Mouse (Mus musculus) activated CD4-positive, CD25-positive, alpha-beta regulatory T cell, adult 4 months (primary cell): ENCODE measurements at regions not wholly inside any gene's neighbourhood (a gene's known extent, or its start where the extent isn't known, plus 50 kb on each side); places are given as distances from the start of the nearest gene placed in this dataset.

ENCODE experiments used
- ATAC-seq: one replicate; pipeline ENCODE4 v1.8.0; 2017

GRCm38 (mm10) chr17:45928903-45929477 lies 103.2 kb downstream of the Vegfa start:
- ATAC-seq, result no peak

DNA sequence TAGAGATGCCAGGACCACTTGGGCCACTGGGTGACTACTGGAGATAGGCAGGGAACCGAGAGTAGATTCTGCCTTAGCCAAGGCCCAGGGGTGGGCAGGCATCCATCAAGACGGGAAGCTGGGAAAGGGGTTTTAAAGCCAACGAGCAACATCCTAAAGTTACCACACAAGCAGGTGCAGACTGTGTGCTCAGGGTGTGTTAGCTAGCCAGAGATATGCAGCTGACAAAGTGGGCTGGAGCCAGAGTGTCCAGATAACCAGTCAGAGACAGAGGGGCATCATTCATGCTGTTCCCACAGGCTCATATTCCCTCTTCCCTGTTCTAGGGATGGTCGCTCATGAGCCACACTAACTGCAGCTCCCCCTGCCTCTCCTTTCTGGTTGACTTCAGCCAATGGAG lies 104.2 kb downstream of the Vegfa start:
- no peak for ATAC-seq

DNA sequence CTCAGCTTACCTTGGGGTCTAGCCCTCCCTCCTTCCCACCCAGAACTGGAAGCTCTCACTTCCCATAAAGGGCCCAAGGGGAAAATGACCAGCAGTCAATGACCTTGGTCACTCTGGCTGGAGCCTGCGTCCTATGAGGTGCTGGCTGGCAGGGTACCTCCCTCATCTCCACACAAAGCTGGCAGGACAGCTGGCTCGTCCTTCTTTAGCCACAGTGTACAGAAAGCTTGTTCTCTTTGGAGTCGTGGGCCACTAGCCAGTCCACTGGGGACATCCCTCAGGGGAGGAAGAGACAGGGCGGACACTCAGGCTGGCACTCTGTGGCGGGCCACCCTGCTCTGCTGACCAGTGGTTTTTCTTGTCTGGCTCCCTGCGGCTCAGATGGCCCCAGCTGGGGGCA lies 106.3 kb downstream of the Vegfa start:
- ATAC-seq, result no peak

DNA sequence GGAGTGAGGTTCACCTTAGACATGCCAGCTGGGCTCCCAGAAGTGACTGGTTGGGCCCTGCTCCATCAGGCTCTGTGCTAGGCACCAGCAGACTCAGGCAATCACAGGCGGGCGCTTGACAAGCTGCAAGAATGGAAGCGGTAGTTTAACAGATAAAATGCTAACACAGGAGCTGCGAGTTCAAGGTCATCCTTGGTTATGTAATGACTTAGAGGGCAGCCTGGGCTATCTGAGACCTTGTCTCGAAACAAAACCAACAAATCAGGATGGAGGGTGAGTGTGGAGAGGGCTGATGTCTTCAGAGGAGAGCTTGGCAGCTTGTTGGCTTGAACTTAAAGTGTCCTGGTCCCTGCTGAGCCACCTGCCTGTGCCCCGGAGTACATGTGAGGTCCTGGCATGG lies 107.6 kb downstream of the Vegfa start:
- ATAC-seq, result no peak

GRCm38 (mm10) chr17:45923217-45923730 lies 108.9 kb downstream of the Vegfa start:
- no peak for ATAC-seq

GRCm38 (mm10) chr17:45917647-45918046 lies 114.5 kb downstream of the Vegfa start:
- no peak for ATAC-seq

DNA sequence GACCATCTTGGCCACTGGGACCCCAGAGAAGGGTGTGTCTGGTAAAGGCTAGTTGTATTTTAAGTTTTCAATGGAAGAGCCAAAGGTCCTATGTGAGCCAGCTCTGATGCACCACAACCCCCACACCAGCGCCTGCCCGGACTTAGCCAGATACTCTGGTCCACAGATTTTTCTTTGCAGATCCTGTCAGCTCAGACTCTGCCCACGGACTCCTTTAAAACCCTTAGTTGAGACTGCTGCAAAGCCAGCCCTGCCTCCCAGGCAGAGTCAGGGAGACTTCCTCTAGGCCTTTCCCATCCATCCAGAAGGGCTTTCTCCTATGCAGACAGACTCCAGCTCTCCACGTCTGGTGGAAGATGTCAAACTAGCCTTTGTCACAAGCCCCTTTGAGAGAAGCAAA lies 115.2 kb downstream of the Vegfa start:
- ATAC-seq, result no peak

- no peak for ATAC-seq
Measured at GRCm38 (mm10) chr17:45914706-45915240, 117.4 kb downstream of the Vegfa start.

DNA sequence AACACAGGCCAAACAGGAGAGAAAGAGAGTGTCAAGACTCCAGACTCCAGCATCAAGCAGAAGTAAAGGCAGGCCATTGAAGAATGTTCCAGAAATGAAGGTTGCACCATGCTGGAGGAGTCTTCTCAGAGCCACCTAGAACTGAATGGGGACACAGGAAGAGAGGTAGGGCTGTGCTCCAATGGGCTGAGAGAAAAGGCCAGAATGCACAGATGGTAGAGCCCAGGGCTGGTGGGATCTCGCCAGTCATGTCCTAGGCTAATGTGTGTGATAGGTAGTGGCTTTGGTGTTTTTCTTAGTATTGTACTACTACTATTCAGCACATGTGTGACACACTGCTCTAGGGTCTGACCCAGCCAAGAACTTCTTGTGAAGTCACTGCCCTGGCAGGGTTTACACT lies 117.9 kb downstream of the Vegfa start:
- no peak for ATAC-seq

DNA sequence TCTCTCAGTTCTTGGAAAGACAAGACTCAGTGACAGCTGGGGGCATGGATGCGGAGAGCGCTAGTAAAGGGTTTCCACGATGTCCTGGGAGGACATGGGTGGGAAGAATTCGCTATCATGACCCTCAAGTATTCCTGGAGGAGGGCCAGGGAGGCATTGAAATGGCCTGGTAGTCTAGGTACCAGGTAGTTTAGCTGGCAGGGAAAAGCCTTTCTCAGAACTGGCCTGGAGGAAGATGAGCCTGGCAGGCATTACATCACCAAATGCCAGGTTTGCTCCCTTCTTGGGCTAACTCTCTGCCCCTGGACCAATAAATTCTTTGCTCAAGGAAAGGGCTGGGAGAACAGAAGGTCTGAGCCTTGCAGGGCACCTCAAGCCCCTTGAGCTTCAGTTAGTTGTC lies 118.5 kb downstream of the Vegfa start:
- ATAC-seq, result no peak

- ATAC-seq, result no peak
Measured at GRCm38 (mm10) chr17:45912165-45912564, 120.0 kb downstream of the Vegfa start.

DNA sequence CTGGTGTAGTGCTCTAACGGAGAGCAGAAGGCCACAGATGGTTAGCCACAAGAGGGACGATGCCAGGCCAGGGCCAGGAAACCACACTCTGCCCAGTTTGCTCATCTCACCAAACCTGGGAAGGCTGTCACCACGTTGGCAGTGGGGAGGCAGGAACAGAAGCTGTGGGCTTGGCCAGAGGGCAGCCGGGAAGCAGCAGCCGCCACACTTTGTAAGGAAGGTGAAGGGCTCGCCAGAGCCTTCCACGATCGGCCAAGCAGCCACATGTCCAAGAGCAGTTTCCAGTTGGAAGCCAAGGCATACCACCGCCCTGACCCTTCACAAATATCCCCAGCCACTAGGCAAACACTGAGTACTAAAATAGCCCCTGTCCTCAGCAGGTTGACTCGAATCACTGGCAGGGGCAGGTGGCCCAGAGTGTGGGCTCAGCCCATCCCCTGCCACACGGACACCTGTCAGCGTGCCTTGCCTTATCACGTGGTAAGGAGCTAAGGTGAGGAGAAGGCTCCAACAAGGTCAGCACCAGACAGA lies 120.9 kb downstream of the Vegfa start:
- no peak for ATAC-seq

- no peak for ATAC-seq
Measured at GRCm38 (mm10) chr17:45910245-45910644, 121.9 kb downstream of the Vegfa start.

DNA sequence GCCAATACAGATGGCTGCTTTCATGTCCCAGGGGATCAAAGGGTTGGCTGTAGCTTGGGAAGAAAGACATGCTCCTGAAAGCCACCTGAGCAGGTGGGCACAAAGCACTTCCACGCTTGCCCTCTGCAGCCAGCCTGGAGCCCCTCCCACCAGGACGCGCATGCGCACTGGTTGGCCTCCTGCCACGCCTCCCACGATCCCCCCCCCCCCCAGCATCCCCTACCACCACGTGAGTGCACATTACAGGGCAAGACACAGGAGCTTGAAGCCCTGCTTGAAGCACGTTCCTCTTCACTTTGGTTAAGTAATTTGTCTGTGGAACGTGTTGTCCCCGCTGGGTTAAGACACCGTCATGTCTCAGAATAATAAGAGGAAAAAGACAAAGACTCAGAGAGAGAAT lies 124.6 kb downstream of the Vegfa start:
- no peak for ATAC-seq

GRCm38 (mm10) chr17:45905596-45905995 lies 126.6 kb downstream of the Vegfa start:
- no peak for ATAC-seq

GRCm38 (mm10) chr17:45904251-45904650 lies 127.9 kb downstream of the Vegfa start:
- ATAC-seq, result no peak

DNA sequence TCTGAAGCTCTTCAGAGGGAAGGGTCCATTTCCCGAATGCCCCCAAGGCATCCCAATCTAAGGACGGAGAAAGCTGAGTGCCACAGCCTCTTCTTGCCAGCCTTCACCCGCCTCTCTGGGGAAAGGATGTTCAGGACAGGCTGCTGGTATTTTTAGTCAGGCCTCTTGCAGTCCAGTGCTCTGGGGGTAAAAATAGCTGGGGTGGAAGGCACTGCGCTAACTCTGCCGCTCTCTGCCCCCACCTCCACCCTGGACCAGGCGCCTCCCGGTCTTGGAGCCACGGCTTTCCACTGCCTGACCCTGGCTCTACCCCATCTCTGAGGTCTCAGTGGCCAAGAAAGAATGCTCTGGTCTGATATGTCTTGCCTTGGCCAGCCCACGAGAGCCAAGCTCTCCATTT lies 128.9 kb downstream of the Vegfa start:
- no peak for ATAC-seq

DNA sequence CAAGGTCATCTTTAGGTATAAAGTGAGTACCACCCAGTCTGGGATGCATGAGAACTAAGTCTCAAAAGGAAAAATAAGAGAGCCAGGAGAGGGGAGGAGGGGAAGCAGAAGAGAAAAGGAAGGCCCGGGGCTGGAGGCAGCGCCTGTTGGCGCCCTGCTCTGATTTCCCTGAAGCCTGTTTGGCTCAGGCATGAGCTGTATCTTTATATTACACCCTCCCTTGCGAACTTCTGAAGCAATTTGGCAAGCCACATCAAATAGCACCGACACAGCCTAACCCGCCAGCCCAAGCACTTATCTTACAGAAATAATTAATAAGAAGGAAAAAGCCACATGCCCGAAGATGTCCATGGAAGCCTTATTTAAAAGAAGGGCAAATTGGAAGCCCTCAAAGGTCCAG lies 129.5 kb downstream of the Vegfa start:
- no peak for ATAC-seq

DNA sequence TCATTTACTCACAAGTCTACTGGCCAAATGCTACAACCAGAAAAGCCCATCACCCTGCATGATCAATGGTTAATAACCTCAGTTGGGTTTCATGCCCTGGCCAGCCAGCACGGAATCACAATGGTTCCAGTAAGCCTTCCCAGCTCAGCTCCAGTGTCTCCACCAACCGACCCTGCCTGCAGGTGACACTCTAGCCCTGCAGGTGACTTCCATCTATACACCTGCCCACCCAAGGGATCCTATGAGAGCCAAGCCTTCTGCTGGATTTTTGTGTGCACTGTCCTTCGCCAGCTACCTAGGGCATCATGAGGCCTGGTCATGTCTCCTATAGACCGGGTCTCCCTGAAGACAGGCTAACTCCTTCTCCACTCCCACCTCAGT lies 135.3 kb downstream of the Vegfa start:
- ATAC-seq, result no peak

GRCm38 (mm10) chr17:45896142-45896921 lies 135.8 kb downstream of the Vegfa start:
- no peak for ATAC-seq

GRCm38 (mm10) chr17:45894166-45894565 lies 138.0 kb downstream of the Vegfa start:
- ATAC-seq, result no peak

- no peak for ATAC-seq
Measured at GRCm38 (mm10) chr17:45893698-45894097, 138.5 kb downstream of the Vegfa start.

GRCm38 (mm10) chr17:45893094-45893493 lies 139.1 kb downstream of the Vegfa start:
- ATAC-seq, result no peak

- no peak for ATAC-seq
Measured at GRCm38 (mm10) chr17:45889451-45889850, 142.7 kb downstream of the Vegfa start.
